Mouse (Mus musculus) adrenal gland, adult (tissue): ENCODE measurements around the gene Prkag2.

Source experiments
- DNase-seq, 2 experiments: peaks; one replicate each; pipeline ENCODE4 v3.0.0; 2022 to 2023; ENCODE audit warnings: low spot score in 1 of 2; ENCODE audit not compliant: inconsistent age in 2 of 2

The Prkag2 gene

GRCm38 (mm10) chr5:25100516-25101125 is at the start of gene Prkag2:
Gene Prkag2, minus strand, starts transcription at chr5:25100642.
- DNase-seq, result peak; percentile 84 to 96

DNA sequence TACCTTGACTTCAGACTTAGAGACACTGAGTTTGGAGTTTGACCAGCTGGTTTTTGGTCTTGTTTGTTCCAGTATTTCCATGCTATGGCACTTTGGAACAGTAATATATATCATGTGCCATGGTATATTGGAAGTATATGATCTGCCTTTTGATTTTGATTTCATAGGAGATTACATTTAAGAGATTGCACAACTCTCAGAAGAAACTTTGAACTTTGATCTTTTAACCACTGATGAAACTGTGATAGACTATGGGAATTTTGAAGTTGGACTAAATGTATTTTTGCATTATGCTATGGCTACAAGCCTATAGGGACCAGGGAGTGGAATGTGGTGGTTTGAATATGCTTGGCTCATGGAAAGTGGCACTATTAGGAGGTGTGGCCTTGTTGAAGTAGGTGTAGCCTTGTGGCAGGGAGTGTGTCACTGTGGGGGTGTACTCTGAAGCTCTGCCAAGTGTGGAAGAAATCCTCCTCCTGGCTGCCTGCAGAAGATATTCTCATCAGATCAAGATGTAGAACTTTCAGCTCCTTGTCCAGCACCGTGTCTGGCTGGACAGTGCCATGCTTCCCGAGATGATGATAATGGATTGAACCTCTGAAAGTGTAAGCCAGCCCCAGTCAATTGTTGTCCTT is 49.0 kb upstream of the Prkag2 start:
- DNase-seq, result peak in 1 of 2 experiments; percentile 51

- no peak for DNase-seq
Measured at GRCm38 (mm10) chr5:25146705-25147104, 46.3 kb upstream of the Prkag2 start.

- DNase-seq, result peak in 1 of 2 experiments; percentile 29
Measured at GRCm38 (mm10) chr5:25127865-25128264, 27.4 kb upstream of the Prkag2 start.

GRCm38 (mm10) chr5:25125884-25126560 is 25.6 kb upstream of the Prkag2 start:
- no peak for DNase-seq

DNA sequence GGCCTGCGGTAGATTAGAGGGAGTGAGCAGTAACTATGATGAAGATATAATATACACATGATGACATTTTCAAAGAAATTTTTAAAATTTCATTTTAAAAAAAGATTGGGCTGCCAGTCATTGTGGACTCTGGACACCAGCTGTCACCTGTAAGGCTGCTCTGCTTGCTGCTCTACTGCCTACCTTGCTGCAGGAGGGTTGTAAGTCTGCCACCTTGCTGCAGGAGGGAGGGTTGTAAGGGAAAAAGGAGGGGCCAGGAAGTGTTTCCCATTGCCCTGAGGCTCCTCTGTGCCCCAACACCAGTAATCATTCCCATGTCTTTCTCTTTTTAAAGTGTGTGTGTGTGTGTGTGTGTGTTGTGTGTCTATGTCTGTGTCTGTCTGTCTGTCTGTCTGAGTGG is 22.1 kb upstream of the Prkag2 start:
- DNase-seq, result no peak

GRCm38 (mm10) chr5:25119148-25119547 is 18.7 kb upstream of the Prkag2 start:
- no peak for DNase-seq

- DNase-seq, result no peak
Measured at GRCm38 (mm10) chr5:25115997-25116396, 15.6 kb upstream of the Prkag2 start.

- DNase-seq, result no peak
Measured at GRCm38 (mm10) chr5:25115216-25115615, 14.8 kb upstream of the Prkag2 start.

GRCm38 (mm10) chr5:25114110-25114509 is 13.7 kb upstream of the Prkag2 start:
- no peak for DNase-seq

DNA sequence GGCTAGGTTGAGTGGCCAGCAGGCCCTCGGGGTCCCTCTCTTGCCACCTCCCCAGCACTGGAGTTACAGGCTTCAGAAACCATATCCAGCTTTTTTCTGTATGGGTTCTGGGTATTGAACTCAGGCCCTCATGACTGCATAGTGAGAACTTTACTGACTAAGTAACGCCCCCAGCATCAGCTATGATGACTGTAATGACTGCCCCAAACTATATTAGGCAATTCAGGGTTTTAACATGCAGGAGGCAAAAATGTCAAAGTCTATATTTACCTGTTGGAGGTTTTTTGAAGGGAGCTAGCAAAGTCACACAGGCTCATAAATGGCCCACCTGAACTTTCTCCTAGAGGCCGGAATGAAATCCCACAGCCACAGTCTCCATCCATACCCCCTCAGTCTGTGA is 9.9 kb upstream of the Prkag2 start:
- DNase-seq, result no peak

DNA sequence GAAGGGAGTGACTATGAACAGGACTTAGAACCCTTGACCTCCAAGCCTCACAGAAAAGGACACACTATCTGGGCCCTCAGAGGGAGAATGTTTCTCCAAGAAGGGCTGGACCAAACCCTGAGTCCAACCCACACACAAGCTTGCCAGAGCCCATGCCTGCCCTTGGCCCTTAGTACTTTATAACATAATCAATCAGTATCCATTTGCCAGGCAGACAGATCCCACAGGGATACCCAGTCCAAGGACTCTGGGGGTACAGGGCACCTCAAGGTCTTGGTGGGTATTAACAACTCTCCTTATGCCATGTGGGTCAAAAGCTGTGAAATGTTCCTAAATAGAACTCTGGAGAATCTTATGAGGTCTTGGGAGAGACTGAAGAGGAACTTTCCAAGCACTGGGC is 5.3 kb upstream of the Prkag2 start:
- peak; percentile 47 to 94 for DNase-seq

- DNase-seq, result peak; percentile 82 to 95
Measured at GRCm38 (mm10) chr5:25101126-25101523, 683 bp upstream of the Prkag2 start.

- peak in 1 of 2 experiments; percentile 55 for DNase-seq
Measured at GRCm38 (mm10) chr5:25100157-25100515, 306 bp downstream of the Prkag2 start.

GRCm38 (mm10) chr5:25099367-25100156 is 880 bp downstream of the Prkag2 start:
- peak; percentile 79 to 92 for DNase-seq

DNA sequence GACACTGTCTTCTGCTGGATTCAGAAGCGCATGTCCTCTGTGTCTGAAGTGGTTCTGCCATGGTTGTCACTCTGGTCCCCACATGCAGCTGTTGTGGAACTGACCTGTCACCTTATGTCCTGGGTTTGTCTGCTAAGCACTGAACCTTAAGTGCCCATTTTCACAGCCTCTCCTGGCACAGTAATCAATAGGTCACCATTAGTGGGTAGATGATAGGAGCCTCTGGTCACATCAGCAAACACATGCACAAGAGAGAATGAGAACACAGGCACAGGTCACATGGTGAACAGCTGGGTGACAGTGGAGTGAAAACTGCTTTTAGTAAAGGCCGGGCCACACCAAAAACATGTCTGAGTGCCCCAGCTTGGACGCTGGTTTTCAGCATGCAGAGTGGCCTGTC is 2.6 kb downstream of the Prkag2 start:
- DNase-seq, result no peak

DNA sequence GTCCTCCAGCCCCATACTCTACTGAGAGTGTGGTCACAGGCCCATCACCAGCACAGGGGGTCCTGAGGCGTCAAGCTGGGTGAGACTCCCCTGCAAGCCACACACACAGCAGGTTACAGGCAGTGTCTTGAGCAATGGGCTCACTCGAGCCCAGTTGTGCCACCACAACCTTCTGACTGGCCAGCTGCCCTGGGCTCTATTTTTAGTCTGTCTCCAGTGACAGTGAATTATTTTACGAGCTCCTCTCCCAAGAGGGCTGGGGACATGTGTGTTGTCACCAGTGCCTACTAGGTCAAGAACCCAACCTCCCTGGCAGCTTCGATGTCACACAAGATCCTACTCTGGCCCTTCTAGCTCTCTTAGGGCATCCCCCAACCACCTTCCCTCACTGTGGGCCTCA is 4.0 kb downstream of the Prkag2 start:
- DNase-seq, result peak; percentile 73 to 91

DNA sequence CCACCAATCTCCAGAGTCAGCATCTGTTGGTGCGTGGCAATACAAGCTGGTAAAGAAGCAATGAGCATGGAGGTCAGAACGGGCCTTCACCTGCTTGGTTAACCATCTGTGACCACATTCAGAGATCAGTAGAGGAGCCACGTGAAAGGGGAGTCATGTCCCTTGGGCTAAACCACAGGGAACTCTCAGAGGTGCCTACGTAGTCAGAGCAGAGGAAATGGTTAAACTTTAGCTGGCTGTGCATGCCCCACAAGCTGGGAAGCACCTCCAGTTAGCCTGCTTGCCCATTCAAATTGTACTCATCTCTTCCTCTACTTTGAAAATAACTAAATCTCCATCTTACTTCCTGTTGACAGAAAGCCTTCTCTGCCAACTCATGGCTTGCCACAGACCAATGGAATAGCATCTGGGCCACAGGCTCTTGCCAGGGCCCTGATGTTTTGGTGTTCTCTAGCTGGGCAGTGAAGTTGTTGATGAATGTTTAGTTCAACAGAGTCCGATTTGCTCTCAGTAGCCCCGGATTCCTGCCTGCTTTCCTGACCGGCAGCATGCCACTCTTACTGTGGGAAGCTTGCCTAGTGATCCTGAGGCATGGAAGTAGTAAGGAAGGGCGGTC is 7.7 kb downstream of the Prkag2 start:
- no peak for DNase-seq

GRCm38 (mm10) chr5:25089258-25089972 is 11.0 kb downstream of the Prkag2 start:
- DNase-seq, result peak; percentile 40 to 81

DNA sequence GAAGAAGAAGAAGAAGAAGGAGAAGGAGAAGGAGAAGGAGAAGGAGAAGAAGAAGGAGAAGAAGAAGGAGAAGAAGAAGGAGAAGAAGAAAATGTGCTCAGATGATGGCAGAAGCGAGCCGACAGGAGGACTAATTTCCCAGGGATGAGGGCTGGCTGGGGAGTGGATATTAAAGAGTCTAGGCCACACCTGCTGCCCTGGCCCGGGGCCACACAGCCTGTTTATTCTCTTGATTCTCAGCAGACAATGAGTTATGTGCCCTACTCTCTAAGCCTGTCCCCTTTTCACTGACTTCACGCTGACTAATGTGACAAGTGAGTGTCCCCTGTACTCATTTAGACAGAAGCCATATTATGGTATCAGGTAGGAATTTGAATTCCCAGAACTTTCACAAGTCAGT is 11.8 kb downstream of the Prkag2 start:
- peak in 1 of 2 experiments; percentile 42 for DNase-seq
